Mouse (Mus musculus) lung, adult 2 months (tissue): Measurements from ENCODE around the gene Gm17509.

ENCODE experiments used
- CTCF ChIP-seq: fragments of 200-500 bp; IDR thresholded peaks from 2 replicates; pipeline ENCODE4 v1.5.1; 2011; ENCODE audit warnings: mild to moderate bottlenecking, low read length, control low read depth; ENCODE audit not compliant: insufficient read depth
- POLR2A ChIP-seq: fragments of 200-500 bp; IDR thresholded peaks from 2 replicates; pipeline ENCODE4 v1.6.1; 2011; ENCODE audit warnings: low read depth, mild to moderate bottlenecking, control low read depth, low read length, borderline replicate concordance; ENCODE audit errors: extremely low read depth

GRCm38 (mm10) chr13:117223125-117223524 is 2.2 kb upstream of the Gm17509 start:
- TF ChIP-seq CTCF (no peak), POLR2A (no peak)
